Mouse (Mus musculus) lung, postnatal 4 days (tissue): ENCODE measurements at regions not wholly inside any gene's neighbourhood (a gene's known extent, or its start where the extent isn't known, plus 50 kb on each side); places are given as distances from the start of the nearest gene placed in this dataset.
A peak's percentile ranks its signal among the peaks of the same experiment; 100 is the strongest.
"Not testable (repeated sequence)": the region's sequence is repeated elsewhere in the genome, so short reads cannot be mapped to it uniquely, and the experiment has no call there.

ENCODE experiments used
- DNase-seq, 2 experiments: peaks; one replicate each; pipeline ENCODE4 v3.0.0; 2021

DNA sequence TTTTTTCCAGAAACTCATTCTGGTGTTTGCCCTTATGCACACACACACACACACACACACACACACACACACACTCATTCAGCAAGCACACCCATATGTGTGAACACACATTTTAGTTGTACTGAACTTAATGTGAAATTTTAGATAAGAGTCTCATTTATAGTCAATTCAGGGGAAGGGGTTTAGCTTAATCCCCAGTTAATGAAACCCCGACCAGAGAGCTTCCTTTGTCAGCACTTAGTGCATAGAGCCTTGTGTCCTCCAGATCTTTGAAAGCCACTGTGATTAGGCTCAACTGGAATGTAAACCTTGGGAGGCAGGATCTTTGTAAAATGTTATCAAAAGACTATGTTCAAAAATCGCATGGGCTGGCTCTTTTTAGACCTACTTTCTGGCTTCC lies 53.4 kb downstream of the Rps12 start:
- no peak for DNase-seq

DNA sequence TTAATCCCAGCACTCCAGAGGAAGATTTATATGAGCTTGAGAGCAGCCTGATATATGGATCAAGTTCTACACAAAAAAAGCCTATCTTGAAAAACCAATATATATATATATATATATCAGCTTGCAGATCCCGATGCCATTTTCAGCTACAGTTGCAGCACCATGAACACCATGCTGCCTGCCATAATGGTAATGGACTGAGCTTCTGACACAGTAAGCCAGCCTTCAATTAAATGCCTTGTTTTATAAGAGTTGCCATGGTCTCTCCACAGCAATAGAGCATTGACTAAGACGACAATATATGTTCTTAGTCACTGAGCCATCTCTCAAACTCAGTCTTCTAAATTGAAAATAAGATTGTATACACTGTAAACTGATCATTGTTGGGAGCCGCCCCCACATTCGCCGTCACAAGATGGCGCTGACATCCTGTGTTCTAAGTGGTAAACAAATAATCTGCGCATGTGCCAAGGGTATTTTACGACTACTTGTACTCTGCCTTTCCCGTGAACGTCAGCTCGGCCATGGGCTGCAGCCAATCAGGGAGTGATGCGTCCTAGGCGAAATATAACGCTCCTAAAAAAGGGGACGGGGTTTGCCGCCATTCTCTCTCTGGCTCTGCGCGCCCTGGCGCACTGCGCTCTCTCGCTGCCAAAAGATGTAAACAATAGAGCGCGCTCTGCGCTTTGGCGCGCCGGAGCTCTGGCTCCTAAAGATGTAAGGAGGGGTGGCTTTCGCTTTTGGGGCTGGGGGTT lies 60.9 kb downstream of the Rps12 start:
- not testable (repeated sequence) for DNase-seq

DNA sequence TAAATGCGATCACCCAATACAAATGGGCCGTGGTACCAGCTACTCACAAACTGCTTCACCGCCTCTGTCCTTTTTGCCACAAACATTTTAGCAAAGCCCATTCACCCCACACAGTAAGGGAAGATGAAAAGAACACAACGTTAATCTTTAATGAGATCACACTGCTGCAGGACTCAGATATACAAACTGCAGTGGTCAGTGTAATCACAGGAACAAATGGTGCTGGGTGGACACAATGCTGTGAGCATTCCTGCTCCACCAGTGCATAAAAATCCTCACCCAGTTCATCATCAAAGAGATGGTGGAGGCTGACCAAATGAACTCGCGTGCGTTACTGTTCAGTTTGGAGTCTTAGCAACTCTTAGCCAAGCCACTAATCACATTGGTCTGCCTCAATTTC lies 69.0 kb downstream of the Rps12 start:
- DNase-seq: no peak

DNA sequence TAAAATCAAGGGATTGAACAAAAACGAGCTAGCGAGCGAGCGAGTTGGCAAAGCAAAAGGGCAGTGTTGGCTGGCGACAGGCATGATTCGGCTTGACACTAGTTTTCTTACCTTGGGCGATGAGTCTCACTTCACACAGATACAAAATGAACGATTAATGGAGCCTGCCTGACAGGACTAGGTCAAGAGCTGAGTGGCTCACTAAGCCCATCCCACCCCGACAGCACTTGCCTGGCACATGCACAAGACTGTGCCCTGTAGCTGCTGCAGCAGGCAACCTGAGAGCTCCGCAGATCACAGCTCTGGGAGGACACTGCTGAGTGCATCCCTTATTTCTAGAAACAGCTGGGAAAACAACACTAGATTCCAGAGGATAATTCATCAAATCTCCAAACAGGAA lies 71.6 kb downstream of the Rps12 start:
- DNase-seq: no peak

DNA sequence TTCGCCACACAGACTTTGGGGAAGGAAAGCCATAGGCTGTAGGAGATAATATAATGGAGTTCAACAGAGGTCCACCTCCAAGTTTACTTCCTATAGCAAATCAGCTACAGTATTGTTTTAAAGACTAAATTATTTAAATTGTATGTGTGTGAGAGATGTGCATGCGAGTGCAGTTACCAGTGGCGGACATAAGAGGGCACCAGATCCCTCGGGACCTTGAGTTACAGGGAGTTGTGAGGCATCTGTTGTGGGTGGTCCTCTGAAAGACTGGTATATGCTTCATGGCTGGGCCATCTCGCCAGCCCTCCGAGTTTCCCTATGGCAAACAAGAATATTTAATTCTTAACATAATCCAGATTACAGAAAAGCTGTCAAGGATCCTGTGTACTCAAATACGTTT lies 72.0 kb downstream of the Rps12 start:
- DNase-seq: no peak

DNA sequence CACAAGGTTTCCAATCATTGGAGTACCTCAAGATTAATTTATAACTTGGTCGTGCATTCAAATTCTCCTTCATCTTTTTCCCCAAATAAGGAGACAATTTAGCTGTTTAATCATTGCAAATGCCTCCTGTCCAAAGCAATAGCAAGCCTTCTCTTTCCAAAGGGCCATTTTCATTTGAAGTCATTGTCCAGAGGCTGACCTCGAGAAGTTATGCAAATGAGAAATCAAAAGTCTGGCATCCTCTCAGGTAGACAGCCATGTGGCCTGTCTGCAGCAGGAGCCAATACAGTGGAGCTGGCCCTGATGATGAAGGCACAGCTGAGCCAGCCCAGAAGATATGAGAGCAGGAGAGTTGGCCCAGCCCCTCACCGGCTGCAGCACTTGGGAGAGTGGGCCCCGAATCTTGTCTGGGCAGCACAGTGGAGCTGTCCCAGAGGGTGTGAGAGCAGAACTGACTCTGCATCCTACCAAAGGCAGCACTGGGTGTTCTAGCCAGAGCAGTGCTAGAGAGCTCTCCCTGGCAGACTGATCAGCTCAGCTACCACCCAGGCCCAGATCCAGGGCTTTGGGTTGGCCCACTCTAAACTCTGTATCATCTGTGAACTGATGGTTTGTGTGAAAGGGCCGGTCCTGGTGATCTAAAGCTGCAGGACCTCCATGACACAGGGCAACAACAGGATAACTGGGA lies 74.2 kb downstream of the Rps12 start:
- DNase-seq: no peak

DNA sequence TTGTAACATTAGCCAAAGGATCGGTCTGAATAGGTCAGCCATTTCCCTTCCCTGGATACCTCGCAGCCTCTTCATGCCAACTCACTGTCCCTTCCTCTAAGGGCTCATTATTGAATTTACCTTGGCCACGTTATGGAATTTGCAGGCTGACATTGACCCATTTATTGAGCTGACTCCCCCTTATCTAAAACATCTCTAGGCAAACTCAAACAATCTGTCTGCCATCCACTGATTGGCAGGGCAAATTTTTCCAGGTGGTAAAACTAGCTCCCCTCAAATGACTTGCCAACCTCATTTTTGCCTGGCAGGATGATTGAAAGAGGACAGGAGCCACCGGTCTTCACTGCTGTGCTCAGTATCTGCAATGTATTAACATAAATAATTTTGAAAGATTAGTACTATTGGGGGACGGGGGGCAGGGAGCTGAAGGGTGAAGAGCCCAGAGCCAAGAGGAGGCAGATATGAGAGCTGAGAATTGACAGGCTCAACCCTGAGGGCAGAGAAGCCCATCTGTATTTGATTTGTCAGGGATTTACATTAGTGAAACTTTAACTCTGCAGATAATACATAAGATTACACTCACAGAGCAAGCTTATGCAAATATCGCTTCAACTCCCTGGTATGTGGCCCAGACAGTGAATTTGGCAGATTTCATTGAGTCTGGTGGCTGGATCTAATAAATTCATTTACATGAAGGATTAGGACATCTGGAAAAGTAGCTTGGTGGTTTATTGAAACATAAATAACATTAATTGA lies 75.5 kb downstream of the Rps12 start:
- DNase-seq: no peak

DNA sequence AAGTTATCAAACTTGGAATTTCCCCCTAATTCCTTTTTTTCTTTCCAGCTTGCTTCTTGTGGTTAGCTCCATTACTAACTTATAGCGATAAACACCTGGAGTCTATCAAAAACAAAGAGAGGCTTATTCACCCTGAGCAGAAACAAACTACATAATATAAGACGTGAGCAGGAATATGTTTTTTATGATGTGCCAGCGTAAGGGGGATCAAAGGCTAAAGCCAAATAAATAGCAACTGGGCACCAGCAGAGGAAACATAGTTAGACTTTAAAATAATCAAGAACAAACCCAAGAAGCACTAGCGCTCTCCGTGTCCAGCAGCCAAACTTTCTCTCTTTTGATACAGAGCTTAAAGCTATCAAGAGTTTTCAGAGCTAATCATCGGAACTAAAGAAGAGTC lies 76.1 kb downstream of the Rps12 start:
- no peak for DNase-seq

DNA sequence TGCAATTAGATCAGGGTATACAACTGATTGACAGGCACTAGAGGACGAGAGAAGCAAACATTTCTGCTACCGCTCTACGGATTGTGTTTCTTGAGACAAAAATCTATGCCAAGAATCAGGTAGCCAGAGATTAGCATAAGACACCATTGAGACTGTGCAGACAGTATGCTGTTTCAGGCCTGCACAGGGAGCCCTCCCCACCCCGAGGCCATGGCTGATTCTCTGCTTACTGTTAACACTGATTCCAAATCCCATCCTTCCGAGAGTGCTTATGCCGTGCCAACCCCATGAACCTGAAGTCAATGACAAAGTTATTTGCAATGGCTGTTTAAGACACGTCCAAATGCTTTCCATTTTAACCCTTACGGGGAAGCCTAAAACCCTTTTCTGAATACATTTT lies 78.8 kb downstream of the Rps12 start:
- DNase-seq: no peak

DNA sequence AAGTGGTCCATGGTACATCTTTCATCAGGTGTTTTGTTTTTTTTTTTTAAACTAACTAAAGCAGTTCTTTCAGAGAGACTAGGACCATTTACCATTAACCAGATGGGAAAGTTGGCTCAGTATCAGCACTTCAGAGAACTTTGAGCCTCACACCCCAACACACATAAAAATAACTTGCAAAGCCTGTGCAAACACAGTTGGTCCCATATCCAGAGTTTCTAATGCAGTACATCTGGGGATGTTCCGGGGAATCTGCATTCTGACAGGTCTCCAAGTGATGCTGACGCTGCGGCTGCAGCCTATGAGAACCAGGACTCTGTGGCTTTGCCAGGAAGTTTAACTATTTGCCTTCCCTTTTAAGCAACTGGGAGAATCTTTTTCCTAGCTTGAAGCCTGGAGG lies 79.9 kb downstream of the Rps12 start:
- DNase-seq: no peak

DNA sequence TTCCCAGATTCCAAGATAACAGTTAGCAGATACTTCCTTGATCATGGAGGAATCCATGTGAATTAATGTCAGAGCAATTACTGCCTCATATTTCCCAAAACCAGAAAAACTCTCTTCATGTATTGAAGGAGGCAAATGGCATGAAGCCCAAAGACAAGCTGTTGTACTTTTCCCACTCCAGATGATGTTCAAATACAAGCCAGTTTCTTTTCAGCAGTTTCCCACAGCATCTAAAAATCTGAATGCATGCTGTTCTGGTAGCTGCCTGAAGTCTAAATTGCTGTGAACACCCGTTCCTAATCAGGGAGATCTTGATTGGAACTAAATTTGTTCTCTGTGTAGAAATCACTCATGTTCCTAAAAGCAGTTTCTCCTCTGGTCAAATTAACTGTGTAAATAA lies 83.0 kb downstream of the Rps12 start:
- no peak for DNase-seq

DNA sequence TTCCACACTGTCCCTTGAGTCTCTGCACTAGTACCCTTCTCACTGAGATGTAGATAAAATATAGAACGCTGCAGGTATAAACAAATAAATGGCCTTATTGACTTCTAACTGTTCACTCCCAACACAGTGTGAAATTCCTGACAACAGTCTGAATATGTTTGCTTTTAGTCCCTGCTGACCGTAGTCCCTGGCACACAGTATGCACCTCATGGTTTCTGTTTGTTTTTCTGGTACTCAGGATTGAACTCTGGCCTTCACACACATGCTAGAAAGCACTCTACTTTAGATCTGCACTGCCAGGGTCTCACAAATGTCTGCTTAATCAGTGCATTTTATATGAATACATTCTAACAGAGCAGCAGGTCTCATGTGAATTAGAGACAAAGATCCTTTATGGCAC lies 95.8 kb downstream of the Rps12 start:
- DNase-seq: no peak

DNA sequence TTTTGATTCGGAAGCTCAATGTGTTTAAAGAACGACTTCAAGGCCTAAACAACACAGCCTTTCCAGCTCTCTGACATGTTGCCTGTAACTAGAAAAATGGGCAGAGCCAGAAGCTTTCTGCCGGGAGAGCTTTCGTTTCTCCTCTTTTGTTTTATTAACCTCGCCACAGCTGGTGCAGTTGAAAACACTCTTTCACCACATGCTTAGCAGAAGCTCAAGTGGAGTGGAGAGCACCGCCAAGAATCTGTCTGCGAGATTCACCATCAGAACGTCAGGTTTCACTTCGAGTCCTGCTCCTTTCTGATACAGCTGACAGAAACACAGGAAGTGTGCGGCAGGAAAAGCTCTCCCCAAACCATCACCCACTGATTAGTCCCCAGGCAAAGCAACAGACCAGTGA lies 100.1 kb downstream of the Rps12 start:
- peak; percentile 33 to 68 for DNase-seq

DNA sequence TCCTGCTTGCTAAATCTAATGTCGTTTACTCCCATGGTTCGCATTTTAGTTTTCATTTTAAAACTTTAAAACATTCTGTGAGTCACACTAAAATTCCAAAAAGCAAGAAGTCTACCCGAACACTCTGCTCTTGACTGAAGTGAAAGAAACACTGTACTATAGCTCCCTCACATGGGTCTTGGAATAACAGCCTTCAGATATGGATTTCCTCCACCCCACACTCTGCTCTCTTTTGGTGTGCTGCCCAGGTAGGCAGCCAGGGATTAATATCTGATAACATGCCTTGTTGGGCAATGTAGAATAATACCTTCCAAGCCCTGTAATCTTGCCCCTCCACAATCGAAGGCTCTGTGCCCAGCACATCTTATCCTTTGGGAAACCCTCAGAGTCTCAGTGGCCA lies 104.0 kb downstream of the Rps12 start:
- DNase-seq: no peak

DNA sequence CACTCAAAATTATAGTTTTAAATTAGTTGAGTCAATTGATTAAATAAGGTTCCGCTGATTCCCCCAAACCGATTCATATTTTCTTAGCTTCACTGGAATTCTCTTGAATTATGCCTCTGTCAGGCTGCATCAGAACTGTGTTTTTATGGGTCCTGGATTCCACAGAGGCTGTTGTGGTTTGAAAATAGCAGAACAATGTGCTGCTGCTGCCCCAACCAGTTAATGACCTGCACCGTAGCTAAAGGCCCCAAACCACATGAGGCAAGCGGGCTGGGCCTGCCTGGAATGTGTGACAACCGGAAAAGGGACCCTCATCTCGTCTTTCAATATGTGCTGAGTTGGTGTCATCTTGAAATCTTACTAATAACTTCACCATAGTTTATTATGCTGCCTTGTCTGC lies 111.2 kb downstream of the Rps12 start:
- no peak for DNase-seq

DNA sequence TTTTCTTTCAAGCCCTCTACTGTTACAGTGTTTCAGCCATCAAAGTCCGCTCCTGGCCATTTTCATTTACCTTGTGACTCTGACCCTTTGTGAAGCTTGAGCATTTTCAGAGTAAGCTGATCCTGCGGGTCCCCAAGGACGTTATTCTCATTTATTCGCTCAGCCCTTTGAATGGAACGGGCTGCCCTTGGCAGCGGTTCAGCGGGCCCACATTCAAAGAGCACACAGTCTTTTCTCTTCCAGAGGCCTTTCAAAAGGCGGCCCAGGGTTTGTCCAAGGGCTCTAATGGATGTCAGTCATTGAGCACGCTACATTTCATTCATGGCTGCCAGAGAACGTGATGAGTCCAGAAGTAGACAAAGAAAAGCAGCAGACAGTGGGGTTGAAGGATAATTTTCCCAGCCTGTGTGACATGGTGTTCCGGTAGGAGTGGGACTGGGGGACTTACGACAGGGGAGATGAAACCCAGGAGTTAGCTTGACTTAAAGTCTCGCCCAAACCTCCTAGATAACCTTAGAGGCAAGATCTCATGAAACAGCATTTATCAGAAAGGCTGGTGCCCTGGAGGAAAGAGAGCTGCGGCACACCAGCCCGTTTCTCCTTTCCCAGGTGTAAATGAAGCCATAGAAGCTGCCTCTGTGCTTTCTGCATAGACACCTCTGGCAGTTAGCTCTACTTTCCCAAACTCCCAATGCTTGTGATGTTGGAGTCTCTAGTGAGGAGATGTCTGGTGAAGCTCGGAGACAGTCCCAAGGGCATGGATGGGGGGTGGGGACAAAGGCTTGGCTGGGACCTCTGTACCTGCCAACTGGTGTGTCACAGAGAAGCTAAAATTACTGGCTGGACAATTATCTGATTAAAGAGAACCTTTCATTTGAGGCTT lies 112.2 kb downstream of the Rps12 start:
- DNase-seq: no peak

DNA sequence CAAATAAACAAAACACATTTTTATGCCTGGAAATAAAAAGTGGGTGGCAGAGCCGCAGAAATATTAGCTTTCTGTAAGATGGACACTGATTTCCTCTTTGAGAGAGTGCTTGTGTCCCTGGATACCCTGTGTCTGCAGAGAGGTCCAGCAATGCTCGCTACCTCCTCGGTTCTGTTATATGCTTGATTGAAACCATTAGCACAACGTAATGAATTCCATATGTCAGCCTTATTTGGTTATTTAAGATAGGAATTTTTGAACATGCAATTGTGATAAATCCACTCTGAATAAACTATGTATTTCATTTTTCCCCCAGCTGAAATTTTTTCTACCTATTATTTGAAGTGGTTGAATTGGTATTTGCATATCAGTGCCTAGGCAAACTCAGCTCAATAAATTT lies 114.8 kb downstream of the Rps12 start:
- DNase-seq: no peak

DNA sequence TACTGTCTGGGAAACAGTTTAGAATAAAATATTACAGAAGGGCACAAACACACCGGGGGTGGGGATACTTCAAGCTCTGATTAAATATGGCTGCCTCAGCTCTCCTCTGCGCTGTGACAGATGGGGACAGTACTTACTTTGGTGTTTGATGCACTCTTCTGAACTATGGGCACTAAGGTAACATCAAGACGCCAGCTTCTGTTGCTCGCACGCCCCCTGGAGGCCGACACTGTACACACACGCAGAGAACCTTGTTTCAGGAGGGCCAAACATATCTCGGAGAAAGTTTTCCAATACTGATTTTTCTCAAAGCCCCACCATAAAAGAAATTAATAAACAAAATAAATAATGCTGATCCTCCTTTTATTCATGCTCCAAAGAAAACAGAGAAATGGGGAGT lies 115.6 kb downstream of the Rps12 start:
- no peak for DNase-seq

DNA sequence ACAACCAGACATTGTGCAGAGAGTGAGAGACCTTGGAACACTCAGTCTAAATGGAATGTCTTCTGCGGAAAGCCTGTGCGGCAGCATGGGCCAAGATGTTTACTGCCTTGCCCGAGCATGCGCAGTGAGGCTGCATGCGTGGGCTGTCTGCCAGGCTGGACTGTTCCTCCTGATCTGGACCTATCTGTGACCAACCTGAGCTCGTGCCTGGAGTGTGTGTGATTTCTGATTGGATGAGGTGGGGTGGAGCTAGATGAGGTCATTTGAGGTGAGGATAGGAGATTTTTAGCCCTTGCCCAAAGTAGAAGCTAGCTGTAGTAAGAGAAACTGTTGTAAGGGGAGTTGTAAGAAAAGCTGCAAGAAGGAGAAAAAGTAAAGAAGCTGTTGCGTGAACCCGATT lies 121.2 kb downstream of the Rps12 start:
- DNase-seq: not testable (repeated sequence)

DNA sequence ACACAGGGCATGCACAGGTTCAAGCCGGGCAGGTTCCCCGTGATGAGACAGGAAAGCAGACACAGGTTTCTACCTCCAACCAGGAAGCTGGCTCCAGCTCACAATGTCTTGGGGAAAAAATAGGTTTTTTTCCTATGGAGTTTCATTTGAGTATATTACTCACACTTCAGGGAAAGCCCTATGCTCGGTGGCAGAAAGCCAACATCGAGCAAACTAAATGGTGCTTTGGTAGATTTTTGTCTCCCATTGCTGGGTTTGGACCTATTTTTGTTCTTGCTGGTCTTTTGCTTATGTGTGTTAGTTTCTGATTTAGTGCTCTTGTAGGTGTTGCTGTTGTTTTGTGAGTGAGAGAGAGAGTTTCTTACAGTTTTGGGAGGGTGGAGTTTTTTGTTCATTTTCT lies 160.9 kb downstream of the Rps12 start:
- no peak for DNase-seq

DNA sequence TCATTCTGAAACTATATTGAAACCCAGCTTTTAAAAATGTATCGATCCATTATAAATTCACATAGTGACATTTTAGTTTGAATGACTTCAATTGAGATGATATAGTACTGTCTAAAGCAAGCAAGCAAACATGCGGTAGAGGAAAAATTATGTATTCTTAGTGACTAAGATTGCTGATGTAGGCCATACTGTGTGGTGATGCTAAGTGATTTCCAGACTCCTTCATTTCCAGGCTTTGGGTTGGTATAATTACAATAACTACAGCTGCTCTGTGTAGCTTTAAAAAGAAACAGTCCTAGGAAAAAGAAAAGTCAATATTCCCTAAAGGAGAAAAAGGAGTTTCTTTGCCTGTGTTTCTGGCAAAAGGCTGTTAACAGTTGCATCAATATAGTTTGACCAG lies 175.0 kb downstream of the Rps12 start:
- no peak for DNase-seq

DNA sequence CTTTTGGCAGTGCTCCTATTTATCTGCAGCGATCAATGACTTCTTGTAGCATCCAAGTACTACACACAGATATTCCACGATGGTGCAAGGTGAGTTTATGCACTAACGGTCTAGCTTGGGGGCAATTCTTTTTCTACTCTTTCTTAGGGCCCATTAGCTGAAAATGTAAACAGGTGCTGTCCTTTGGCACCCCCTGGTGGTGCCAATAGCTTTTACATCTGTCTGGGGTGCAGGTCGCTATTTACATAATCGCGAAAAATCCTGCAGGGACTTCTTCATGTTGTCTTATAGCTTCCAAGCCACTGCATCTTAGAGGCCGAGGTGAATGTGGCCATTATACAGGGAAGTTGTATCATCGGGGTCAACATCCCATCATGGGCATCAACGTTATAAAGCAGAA lies 175.9 kb downstream of the Rps12 start:
- DNase-seq: peak; percentile 42 to 43

DNA sequence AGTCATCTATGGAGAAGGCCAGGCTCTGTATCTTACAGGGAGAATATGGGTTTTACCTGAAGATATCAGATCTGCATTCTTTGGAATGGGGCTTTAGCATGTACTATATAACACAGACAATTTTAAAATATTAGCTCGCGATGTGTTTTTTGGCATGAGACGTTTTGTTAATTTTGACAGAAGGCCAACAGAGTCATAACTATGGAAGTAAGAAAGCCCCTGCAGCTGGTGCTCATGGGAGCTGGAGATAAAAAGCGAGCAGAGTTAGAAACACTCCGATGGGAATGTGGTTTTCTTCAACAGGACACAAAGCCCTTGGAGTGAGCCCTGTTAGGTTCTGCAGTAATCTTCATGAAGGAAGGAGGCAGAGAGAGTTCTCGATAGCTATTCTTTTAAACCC lies 176.6 kb downstream of the Rps12 start:
- no peak for DNase-seq
